Mouse (Mus musculus) CD4-positive, CD25-positive, alpha-beta regulatory T cell, adult 2 months (primary cell): Measurements from ENCODE around the gene Syf2.
"Not testable (repeated sequence)": the region's sequence is repeated elsewhere in the genome, so short reads cannot be mapped to it uniquely, and the experiment has no call there.

ENCODE experiments used
- DNase-seq: peaks from one replicate; pipeline ENCODE4 v3.0.0-alpha.2; 2012; ENCODE audit warnings: low read depth, low spot score

Gene Syf2

DNA sequence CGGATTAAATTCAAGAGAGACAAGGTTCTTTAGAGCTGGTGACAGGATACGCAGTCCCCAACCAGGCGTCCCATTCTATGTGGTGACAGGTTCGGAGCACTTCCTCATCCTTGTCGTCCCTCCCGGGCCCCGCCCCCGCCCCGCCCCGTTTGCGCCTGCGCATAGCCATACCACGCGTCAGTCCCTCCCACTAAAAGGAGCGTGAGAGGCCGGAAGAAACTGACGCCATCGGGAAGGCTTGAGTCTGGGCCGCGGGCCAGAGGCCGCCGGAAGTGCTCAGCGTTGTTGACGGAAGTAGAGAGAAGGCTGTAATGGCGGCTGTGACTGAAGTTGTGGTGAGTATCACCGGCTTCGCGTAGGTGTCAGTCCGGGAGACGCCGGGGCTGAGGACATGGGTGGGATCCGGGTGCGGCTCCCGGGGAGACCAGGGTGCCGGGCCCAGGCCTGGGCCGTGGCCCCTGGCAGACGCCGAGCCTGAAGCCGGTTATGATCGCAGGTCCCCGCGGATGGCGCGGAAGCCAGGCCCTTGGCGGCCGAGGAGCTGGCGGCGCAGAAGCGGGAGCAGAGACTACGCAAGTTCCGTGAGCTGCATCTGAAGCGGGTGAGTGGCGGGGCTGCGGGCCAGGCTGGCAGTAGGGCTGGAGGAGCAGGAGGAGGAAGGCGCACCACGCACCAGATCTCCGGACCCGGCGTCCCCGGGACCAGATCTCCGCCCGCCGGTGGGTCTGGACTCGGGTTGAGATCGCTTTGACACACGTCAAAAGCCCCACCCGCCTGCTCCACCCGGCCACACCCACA, at the start of gene Syf2:
Gene Syf2, plus strand, starts transcription at position 215 of the 798 bp plus-strand sequence.
- peak; percentile 99 for DNase-seq

DNA sequence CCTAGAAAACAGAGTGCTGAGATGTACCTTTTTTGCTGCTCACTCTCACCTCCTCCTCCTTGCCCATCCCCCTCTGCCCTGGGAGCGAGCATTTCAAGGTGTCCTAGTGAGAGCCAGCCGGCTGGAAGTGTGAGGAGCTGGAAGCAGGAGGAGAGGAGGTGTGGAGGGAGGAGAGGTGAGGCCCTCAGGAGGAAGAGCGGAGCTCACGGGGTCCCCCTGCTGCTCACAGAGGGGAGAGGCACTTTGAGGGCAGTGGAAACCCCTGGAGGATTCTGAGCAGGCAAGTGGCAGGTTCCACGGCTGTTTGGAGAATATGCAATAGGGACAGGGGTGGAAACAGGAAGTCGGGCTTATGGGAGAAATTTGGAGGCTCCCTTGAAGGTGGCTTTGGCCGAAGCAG, 47.4 kb upstream of the Syf2 start:
- peak; percentile 74 for DNase-seq

DNA sequence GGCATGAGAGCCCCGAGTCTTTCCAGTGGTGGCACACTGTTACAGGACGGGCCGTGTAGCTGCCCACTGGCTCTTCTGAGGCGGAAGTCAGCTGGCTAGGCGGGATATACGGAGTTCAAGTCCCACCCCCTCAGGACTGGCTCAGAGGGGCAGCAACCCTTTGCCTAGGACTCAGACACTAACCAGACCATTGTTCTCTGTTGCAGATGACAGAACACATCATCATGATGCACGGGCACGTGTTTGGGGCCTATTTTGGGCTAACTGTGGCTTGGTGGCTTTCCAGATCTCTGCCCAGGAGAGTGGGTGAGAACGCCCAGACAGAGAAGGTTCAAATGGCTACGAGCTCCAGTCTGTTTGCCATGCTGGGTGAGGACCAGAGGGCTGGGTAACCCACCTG, 46.9 kb upstream of the Syf2 start:
- no peak for DNase-seq

DNA sequence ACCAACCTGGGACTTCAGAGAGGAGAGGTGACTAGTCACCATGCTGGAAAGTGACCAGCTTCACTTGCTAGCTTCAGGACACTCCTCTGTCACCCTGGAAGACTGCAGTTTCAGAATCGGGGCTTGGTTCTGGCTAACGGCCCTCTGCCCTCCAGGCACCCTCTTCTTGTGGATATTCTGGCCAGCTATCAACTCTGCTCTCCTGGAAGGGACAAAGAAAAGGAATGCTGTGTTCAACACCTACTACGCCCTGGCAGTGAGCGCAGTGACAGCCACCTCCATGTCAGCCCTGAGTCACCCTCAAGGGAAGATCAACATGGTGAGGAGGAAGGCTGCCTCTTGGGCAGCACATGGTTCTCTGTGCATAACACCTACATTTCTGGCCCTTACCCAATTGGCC, 46.3 kb upstream of the Syf2 start:
- DNase-seq: no peak

DNA sequence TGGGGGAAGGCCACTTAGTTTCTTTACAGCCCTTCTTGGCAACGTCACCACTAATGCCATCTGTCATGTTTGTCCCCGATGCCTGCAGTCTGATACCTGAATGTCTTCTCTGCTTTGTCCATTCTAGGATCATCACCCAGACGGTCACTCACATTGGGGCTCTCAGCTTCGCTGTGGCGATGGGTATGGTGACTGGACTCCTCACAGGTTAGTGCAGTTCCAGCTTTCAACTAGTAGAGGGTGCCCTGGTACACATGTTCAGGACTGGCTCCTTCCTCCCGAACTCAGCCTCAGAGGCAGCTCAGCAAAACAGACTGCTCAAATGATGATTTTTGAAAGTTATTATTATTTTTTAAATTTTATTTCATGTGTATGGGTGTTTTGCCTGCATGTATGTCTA, 38.6 kb upstream of the Syf2 start:
- no peak for DNase-seq

DNA sequence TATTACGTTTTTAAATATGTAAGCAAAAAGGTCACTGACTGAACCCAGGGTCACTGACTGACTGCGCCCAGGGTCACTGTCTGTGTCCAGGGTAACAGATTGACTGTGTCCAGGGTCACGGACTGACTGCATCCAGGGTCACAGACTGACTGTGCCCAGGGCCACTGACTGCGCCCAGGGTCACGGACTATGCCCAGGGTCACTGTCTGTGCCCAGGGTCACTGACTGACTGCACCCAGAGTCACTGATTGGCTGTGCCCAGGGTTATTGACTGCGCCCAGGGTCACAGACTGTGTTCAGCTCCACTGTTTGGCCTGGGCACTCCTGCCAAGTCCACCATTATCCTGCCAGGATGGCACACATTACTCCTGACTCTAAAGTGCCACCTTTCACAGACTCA, 33.4 kb upstream of the Syf2 start:
- no peak for DNase-seq

DNA sequence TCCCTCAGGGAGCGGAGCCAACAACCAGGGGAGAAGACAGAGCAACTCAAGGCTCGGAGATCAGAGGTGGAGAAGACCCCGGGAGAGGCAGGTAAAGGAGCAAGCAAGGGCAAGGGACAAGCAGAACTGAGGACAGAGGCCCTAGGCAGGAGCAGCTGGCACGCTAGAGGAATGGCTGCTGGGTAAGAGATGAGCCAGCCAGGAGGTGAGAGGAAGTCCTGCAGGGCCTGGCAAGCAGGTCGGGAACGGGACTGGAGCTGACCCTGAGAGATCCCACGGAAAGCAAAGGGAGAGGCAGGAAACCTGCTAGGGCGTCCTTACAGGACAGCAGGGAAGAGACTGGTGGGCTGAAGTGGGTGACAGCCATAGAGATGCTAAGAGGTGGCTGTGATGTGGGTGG, 29.6 kb upstream of the Syf2 start:
- no peak for DNase-seq

DNA sequence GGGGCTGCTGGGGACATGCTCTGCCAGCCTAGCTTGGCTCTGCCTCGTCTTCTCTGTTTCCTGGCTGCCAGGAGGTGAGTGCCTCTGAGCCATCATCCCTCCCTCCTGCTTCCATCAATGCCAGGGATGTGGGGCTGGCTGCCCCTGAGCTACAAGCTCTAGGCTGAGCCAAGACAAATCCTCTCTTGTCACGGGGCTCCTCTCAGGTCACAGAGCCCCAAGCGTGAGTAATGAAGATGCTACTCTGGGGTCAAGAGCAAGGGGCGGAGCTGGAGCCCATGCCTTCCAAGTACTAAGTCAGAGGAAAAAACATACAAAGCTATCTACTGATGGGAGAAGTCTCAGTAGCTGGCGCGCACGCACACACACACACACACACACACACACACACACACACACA, 27.7 kb upstream of the Syf2 start:
- no peak for DNase-seq

DNA sequence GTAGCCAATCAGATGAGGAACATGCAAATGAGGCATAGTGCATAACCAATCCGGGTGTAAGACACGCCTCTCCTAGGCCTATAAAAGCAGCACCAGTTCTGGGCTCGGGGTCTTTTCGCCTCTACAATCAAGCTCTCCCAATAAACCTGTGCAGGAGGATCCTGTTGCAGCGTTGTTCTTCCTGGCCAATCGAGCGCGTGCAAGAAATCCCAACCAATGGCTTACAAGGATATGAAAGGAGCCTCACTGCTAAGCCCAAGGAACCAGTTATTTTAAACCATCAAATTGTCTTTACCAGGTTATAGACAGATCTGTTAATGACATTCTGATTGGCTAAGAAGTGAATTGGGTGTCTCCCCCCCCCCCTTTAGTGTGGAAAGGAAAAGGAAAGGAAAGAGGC, 19.3 kb upstream of the Syf2 start:
- not testable (repeated sequence) for DNase-seq

DNA sequence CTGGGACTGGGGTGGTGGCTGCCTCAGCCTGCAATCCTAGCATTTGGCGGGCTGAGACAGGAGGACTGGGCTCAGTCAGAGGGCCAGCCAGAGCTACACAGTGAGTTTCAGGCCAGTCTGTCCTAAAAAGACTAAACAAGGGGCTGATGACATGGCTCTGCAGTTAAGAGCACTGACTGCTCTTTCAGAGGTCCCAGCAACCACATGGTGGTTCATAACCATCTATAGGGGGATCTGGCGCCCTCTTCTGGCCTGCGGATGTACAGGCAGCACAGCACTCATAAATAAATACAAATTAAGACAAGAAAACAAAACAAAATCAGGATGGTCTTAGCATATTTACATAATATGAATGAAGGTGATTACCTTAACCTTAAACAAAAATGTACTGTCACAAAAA, 17.3 kb upstream of the Syf2 start:
- DNase-seq: peak; percentile 91

DNA sequence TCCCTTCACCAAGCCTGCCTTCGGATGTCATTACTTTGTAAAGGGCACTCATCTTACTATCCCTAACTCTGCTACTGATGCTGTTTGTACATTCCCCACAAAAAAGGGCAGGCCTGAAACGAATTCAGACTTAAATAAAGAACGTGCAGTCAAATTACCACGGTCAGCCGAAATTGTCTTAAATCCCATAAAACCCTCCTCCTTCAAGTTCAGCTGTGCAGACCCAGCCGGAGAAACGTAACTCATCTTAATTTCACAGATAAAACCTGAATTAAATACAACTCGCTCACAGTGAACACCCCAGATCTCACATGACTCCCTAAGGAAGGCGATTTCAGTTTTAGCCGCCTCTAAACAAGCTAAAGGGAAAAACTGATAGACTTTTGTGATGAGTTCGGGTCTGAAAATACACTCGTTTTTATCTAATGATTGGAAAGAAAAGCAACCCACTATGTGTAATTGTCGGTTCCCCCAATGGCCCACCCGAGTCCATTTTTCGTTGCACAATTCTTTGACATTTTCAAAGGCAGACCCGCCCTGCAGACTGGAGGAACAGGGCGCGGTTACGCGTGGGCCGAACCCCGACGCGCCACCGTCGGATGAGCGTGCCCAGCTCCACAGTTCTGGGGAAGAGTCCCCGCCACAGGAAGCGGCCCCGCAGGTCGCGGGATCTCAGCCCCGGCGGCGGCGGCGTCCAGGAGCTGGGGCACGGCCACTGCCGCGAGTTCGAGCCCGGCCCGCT, 16.4 kb upstream of the Syf2 start:
- DNase-seq: no peak

DNA sequence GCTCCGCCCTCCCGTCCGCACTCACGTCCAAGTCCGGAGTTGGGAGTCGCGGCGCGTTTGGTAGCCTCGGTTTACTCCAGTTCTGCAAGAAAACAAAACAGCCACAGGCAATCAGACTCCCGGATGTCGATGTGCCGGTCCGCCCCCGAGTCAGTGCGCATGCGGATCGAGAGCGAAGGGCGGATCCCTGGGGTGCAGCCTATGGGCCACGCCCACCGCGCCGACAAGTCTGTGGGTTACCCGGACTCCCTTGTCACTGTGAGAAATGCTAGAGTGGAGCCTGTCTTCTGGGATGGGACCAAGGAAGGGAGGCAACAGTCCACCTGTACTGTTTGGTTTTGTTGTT, 15.9 kb upstream of the Syf2 start, which contains the start of gene Tmem50a:
Gene Tmem50a, minus strand, starts transcription at position 161 of the 346 bp plus-strand sequence.
- peak; percentile 99 for DNase-seq

DNA sequence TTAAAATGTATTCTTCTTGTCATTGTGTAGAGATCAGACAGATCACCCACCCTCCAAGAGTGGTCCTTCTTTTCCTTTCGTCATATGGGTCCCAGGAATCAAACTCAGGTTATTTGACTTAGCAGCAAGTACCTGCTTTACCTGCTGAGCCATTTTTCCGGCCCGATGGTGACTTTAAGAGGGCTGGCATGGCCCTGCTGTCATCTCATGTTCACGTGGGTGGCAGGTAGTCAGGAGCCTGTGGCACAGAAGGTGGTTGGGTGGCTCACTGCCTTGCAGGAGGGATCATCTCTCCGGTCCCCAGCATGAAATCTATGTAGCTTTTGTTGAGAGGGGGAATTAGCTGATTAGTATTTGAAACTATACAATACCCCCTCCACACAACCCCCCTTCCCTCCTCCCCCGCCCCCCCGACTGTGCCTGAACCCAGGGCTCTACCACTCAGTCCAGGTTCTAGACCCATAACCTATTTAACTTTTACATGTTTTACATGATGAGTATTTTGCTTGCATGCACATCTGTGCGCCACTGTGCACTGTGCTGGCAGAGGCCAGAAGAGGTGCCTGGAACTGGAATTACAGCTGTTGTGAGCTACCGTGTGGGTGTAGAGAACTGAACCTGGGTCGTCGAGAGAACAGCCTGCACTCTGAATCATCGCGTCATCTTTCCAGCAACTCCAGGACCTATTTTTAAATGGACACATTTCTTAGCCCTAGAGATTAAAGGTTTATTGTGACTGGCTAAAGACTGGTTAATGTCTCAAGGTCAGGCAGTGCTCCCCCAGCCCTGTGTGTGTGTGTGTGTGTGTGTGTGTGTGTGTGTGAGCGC, 15.3 kb upstream of the Syf2 start:
- peak; percentile 57 for DNase-seq

DNA sequence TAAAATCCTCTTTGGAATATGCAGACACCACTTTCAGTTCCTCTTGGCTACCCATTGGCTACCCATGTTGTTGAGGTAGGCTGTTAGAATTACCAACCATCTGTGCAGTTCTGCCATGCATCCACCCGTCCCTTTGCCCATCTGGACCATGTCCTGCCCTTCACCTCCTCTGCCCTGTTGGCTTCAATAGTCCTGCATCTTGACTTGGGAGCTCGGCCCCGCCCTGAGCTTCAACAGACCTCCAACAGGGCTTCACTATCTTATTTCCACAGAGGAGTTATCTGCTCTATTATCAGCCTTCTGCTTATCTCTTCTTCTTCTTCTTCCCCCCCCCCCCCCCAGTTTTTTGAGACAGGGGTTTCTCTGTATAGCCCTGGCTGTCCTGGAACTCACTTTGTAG, 13.5 kb upstream of the Syf2 start:
- DNase-seq: no peak

DNA sequence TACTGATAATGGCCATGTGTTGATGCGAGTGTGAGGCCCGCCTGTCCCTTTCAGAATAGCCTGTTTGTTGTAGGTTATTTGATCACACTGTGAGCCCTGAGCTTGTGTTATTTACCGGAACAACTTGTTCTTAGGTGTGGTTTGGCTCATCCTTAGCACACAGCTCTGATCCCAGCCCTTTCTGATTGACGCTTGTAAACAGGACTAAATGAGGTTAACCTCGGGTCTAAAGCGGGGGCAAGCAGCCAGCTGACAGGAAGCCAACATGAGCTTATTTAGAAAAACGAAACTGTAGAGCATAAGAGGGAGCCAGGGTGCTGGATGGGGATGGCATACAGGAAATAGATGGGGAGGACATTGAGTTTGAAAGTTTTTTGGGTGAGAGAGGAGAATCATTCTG, 12.3 kb upstream of the Syf2 start:
- peak; percentile 81 for DNase-seq

DNA sequence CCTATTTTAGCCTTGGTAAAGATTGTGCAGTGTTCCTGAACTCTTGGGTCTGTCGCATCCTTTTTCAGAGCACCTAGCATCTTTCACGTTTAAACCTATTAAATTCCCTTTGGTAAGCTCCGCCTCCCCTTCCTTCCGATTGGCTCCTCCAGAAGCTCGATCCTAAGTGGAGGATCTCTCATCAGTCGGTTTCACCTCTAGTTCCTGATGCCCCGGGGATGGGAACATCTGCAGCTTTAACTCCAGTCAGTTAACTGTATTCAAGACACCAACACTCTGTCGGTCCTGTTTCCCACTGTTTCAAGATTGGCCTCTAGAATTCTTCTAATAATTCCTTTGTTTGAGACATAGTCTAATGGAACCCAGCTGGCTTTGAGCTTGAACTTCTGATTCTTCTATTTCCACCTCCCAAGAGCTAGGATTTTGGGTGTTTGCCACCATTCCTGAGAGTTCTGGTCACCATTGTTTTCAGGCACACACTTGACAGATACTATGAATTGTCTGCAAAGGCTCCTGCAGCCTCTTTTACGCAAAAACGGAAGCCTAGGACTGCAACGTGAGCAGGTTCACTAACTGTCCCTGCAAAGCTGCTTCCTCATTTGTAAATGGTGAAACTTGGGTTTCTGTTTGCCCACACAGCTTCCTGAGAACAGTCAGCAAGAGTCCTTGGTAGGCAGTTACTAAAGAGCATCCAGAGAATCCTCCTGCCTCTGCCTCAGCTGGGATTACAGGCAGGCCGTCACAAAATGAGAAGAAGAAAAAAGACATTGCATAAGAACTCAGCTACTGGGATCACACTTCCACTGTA, 10.8 kb upstream of the Syf2 start:
- DNase-seq: peak; percentile 75

DNA sequence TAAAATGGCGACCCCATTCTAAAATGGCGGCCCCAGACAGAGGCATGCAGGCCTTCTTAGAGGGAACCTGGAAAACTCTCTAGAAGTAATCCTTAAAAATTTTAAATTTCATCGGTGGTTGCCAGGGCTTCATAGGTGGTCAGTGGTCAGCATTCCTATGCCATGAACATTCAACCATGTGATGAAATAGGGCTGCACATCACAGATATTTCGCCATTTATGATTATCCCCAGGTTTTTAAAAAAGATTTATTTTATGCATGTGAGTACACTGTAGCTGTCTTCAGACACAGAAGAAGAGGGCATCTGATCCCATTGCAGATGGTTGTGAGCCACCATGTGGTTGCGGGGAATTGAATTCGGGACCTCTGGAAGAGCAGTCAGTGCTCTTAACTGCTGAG, 10.1 kb upstream of the Syf2 start:
- DNase-seq: no peak

DNA sequence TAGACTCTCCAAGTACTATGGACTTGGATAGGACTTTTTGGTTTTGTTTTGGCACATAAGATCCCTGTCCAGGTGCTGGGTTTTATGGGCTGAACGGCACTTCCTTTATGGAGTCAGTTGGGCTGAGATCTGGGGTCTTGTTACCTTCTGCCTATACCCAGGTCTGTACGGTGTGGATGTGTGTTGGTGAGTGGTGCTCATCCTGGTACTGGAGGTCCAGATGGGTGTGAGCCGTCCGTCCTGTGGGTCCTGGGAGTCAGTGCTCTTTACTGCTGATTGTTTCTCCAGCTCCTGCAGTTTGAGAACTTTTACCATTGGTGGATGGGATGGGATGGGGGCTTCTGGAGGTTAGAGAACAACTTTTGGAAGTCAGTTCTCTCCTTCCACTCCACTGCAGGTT, 9.0 kb upstream of the Syf2 start:
- DNase-seq: no peak

DNA sequence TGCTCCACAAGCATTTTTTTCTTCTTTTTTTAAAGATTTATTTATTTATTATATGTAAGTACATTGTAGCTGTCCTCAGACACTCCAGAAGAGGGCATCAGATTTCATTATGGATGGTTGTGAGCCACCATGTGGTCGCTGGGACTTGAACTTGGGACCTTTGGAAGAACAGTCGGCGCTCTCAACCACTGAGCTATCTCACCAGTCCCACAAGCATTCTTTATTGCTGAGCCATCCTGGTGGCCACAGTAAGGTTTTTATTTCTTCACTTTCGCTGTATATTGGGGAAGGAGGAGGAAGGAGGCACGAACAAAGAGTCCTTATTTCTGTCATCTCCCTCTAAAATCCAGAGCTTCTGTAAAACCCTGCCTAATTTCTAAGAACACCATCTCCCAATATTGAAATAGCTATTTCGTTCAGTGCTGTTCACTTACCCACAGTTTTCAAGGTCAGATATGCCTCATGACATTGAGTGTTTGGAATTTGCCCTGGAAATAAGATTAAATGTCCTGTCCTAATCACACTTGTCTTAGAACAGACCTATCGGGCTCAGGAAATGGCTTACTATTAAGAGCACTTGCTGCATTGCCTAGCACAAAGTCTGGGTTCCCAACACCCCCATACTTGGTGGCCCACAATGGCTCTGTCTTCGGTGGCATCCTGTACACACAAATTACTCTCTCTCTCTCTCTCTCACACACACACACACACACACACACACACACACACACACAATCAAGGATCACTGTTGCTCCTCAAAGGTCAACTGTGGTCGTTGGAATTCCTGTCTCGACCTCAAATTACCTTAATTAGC, 8.4 kb upstream of the Syf2 start:
- DNase-seq: peak; percentile 53

DNA sequence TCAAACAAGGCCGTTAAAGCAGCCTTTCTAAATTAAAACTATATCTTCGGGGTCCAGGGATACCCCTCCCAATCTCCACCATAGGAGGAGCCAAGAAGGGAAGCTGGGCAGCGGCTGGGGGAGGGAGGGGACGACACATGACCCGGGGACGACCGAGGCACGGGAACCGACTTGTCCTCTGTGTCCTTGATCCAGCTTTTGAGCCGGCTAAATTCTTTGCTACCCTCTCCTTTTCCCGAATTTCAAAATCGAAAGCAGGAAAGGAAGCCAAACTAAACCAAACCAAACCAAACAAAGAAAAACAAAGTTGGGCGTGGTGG, 7.8 kb upstream of the Syf2 start:
- DNase-seq: peak; percentile 64
